Mouse (Mus musculus): ENCODE measurements around the gene Dohh. TPM values are rescaled to one million over a fixed set of nuclear protein-coding genes. Genes with fewer than 3 reads are reported as not detected.

The Dohh gene
- polyA plus RNA-seq, 1 experiment: 23.0 TPM

GRCm38 (mm10) chr10:81406504-81407440 is 22.5 kb downstream of the Dohh start:
- Histone ChIP-seq H3K4me1 (ENCODE audit: control insufficient read depth, insufficient read depth, low read length) (peaks cover 21% of the 10 kb centered on the region), H3K27ac (ENCODE audit: control insufficient read depth, insufficient read depth, low read depth, low read length, poor library complexity) (peak overlapping the region; percentile 38), H3K4me3 (replicated peaks; ENCODE audit: control insufficient read depth, low read depth, low read length) (peak overlapping the region; percentile 83)
- WGBS: 55% methylated on average over 24 of the region's 24 CpGs
- TF ChIP-seq POLR2A (IDR thresholded peaks at IDR 0.05; ENCODE audit: borderline replicate concordance, control insufficient read depth, low read depth, low read length): peak; percentile 12; the same call in 1 of the 2 replicates
- no peak for TF ChIP-seq CTCF (IDR thresholded peaks at IDR 0.05; ENCODE audit: control insufficient read depth, insufficient read depth, low read length)

GRCm38 (mm10) chr10:81407539-81408423 is 23.6 kb downstream of the Dohh start:
- WGBS: 28% methylated on average over 31 of the region's 31 CpGs
- Histone ChIP-seq H3K4me1 (ENCODE audit: control insufficient read depth, insufficient read depth, low read length) (peaks cover 21% of the 10 kb centered on the region), H3K4me3 (replicated peaks; ENCODE audit: control insufficient read depth, low read depth, low read length) (peak overlapping the region; percentile 83), H3K27ac (ENCODE audit: control insufficient read depth, insufficient read depth, low read depth, low read length, poor library complexity) (peak overlapping the region; percentile 75)
- TF ChIP-seq POLR2A (IDR thresholded peaks at IDR 0.05; ENCODE audit: borderline replicate concordance, control insufficient read depth, low read depth, low read length): no peak
- no peak for TF ChIP-seq CTCF (IDR thresholded peaks at IDR 0.05; ENCODE audit: control insufficient read depth, insufficient read depth, low read length)

GRCm38 (mm10) chr10:81408424-81408729 is 24.1 kb downstream of the Dohh start:
- 74% methylated on average over 13 of the region's 13 CpGs for WGBS
- peaks cover 23% of the 10 kb centered on the region for H3K4me1 ChIP-seq (ENCODE audit: control insufficient read depth, insufficient read depth, low read length)
- no peak for TF ChIP-seq POLR2A (IDR thresholded peaks at IDR 0.05; ENCODE audit: borderline replicate concordance, control insufficient read depth, low read depth, low read length)
- TF ChIP-seq CTCF (IDR thresholded peaks at IDR 0.05; ENCODE audit: control insufficient read depth, insufficient read depth, low read length): no peak
- H3K4me3 ChIP-seq (replicated peaks; ENCODE audit: control insufficient read depth, low read depth, low read length): no peak overlapping the region
- H3K27ac ChIP-seq (ENCODE audit: control insufficient read depth, insufficient read depth, low read depth, low read length, poor library complexity): peak overlapping the region; percentile 75

- Histone ChIP-seq H3K4me1 (ENCODE audit: control insufficient read depth, insufficient read depth, low read length) (peaks cover 24% of the 10 kb centered on the region), H3K27ac (ENCODE audit: control insufficient read depth, insufficient read depth, low read depth, low read length, poor library complexity) (peak overlapping the region; percentile 75), H3K4me3 (replicated peaks; ENCODE audit: control insufficient read depth, low read depth, low read length) (no peak overlapping the region)
- TF ChIP-seq POLR2A (IDR thresholded peaks at IDR 0.05; ENCODE audit: borderline replicate concordance, control insufficient read depth, low read depth, low read length): no peak
- peak; percentile 97 for TF ChIP-seq CTCF (IDR thresholded peaks at IDR 0.05; ENCODE audit: control insufficient read depth, insufficient read depth, low read length)
- WGBS: 5% methylated on average over 9 of the region's 9 CpGs
Observed at GRCm38 (mm10) chr10:81408871-81409291, 24.7 kb downstream of the Dohh start.

GRCm38 (mm10) chr10:81409330-81409729 is 25.1 kb downstream of the Dohh start:
- WGBS: 26% methylated on average over 8 of the region's 8 CpGs
- TF ChIP-seq POLR2A (IDR thresholded peaks at IDR 0.05; ENCODE audit: borderline replicate concordance, control insufficient read depth, low read depth, low read length) (no peak), CTCF (IDR thresholded peaks at IDR 0.05; ENCODE audit: control insufficient read depth, insufficient read depth, low read length) (no peak)
- peak overlapping the region; percentile 75 for H3K27ac ChIP-seq (ENCODE audit: control insufficient read depth, insufficient read depth, low read depth, low read length, poor library complexity)
- no peak overlapping the region for H3K4me3 ChIP-seq (replicated peaks; ENCODE audit: control insufficient read depth, low read depth, low read length)
- H3K4me1 ChIP-seq (ENCODE audit: control insufficient read depth, insufficient read depth, low read length): peaks cover 24% of the 10 kb centered on the region

- Histone ChIP-seq H3K4me1 (ENCODE audit: control insufficient read depth, insufficient read depth, low read length) (peaks cover 24% of the 10 kb centered on the region), H3K27ac (ENCODE audit: control insufficient read depth, insufficient read depth, low read depth, low read length, poor library complexity) (peak overlapping the region; percentile 72), H3K4me3 (replicated peaks; ENCODE audit: control insufficient read depth, low read depth, low read length) (no peak overlapping the region)
- WGBS: 18% methylated on average over 4 of the region's 4 CpGs
- TF ChIP-seq POLR2A (IDR thresholded peaks at IDR 0.05; ENCODE audit: borderline replicate concordance, control insufficient read depth, low read depth, low read length): no peak
- no peak for TF ChIP-seq CTCF (IDR thresholded peaks at IDR 0.05; ENCODE audit: control insufficient read depth, insufficient read depth, low read length)
Observed at GRCm38 (mm10) chr10:81410350-81410749, 26.1 kb downstream of the Dohh start.

GRCm38 (mm10) chr10:81410981-81411380 is 26.8 kb downstream of the Dohh start:
- Histone ChIP-seq H3K27ac (ENCODE audit: control insufficient read depth, insufficient read depth, low read depth, low read length, poor library complexity) (peak overlapping the region; percentile 72), H3K4me1 (ENCODE audit: control insufficient read depth, insufficient read depth, low read length) (peaks cover 22% of the 10 kb centered on the region), H3K4me3 (replicated peaks; ENCODE audit: control insufficient read depth, low read depth, low read length) (no peak overlapping the region)
- 69% methylated on average over 9 of the region's 9 CpGs for WGBS
- TF ChIP-seq POLR2A (IDR thresholded peaks at IDR 0.05; ENCODE audit: borderline replicate concordance, control insufficient read depth, low read depth, low read length): no peak
- no peak for TF ChIP-seq CTCF (IDR thresholded peaks at IDR 0.05; ENCODE audit: control insufficient read depth, insufficient read depth, low read length)

Data from bone marrow, adult 2 months (tissue).